Mouse (Mus musculus) Patski (cell line): ENCODE measurements around the gene Ascc1. TPM values are rescaled to one million over a fixed set of nuclear protein-coding genes. Genes with fewer than 3 reads are reported as not detected.
A peak's percentile ranks its signal among the peaks of the same experiment; 100 is the strongest.

Experiments used
- ATAC-seq: fragments of 100-300 bp; one replicate; pipeline ENCODE4 v1.8.0; 2021
- CTCF ChIA-PET: fragments of 350-600 bp; sonication (Branson Sonifier 250); formaldehyde crosslinking; loops from one replicate; lab custom pipeline; 2022; ENCODE audit warnings: inconsistent platforms; lab: Charles Lee
- POLR2A ChIA-PET: fragments of 350-600 bp; sonication (Branson Sonifier 250); formaldehyde crosslinking; loops from one replicate; lab custom pipeline; 2022; ENCODE audit warnings: antibody characterized with exemption, inconsistent platforms; lab: Charles Lee
- DNase-seq: peaks from one replicate; pipeline ENCODE4 v3.0.0-alpha.2; 2011; ENCODE audit warnings: low read depth, low spot score
- H3K27me3 ChIP-seq: fragments of 371-371 bp; one replicate; pipeline ENCODE4 v1.5.1; 2021
- CTCF ChIP-seq: fragments of 100-300 bp; IDR thresholded peaks from one replicate; pipeline ENCODE4 v1.5.1; 2021
- in situ Hi-C: fragments of 300-500 bp; cut with MboI; formaldehyde crosslinking; loops from 3 replicates; pipeline ENCODE4 v1.11.1; 2018; ENCODE audit warnings: low pct_unique_long_range_greater_than_20kb, mixed read lengths
- polyA plus RNA-seq: library from polyadenylated mRNA; unstranded; gene quantifications from one replicate; pipeline ENCODE4 v1.2.3, GENCODE M21; 2021

Gene Ascc1
- polyA plus RNA-seq, 1 experiment from 2014 or later: 34.4 TPM

- in situ Hi-C loops: no loop called here
- DNase-seq: no peak
- ChIA-PET POLR2A (no interaction called here), CTCF (interaction anchor here (1.8 kb wide), 1 partner anchor 9 kb away, joined by 3 read pairs; no protein-coding TSS in a partner anchor)
- TF ChIP-seq CTCF: no peak
- no peaks in the 10 kb centered on the region for H3K27me3 ChIP-seq
- ATAC-seq: no peak
Observed at GRCm38 (mm10) chr10:60084065-60084464, 81.5 kb downstream of the Ascc1 start.

GRCm38 (mm10) chr10:60092311-60092710, 89.7 kb downstream of the Ascc1 start:
- ATAC-seq (no peak), DNase-seq (no peak)
- H3K27me3 ChIP-seq: no peaks in the 10 kb centered on the region
- ChIA-PET CTCF (interaction anchor here (1.1 kb wide), 1 partner anchor 8 kb away, joined by 3 read pairs; no protein-coding TSS in a partner anchor), POLR2A (no interaction called here)
- in situ Hi-C loops: no loop called here
- no peak for TF ChIP-seq CTCF

GRCm38 (mm10) chr10:60093751-60094150, 91.1 kb downstream of the Ascc1 start:
- H3K27me3 ChIP-seq: no peaks in the 10 kb centered on the region
- in situ Hi-C loops: no loop called here
- no peak for DNase-seq
- ChIA-PET CTCF (no interaction called here), POLR2A (no interaction called here)
- TF ChIP-seq CTCF: no peak
- no peak for ATAC-seq

GRCm38 (mm10) chr10:60095558-60095957, 93.0 kb downstream of the Ascc1 start:
- ATAC-seq (no peak), DNase-seq (no peak)
- CTCF ChIA-PET: interaction anchor here (2.1 kb wide), 1 partner anchor 9 kb away, joined by 7 read pairs; no protein-coding TSS in a partner anchor
- POLR2A ChIA-PET: interaction anchor here (1.1 to 1.2 kb wide), 2 partner anchors 20 to 48 kb away, joined by 3 read pairs; no protein-coding TSS in a partner anchor
- no peaks in the 10 kb centered on the region for H3K27me3 ChIP-seq
- in situ Hi-C loops: no loop called here
- no peak for TF ChIP-seq CTCF

GRCm38 (mm10) chr10:60096302-60096701, 93.7 kb downstream of the Ascc1 start:
- H3K27me3 ChIP-seq: no peaks in the 10 kb centered on the region
- in situ Hi-C loops: no loop called here
- ATAC-seq (peak; percentile 31), DNase-seq (peak; percentile 51)
- ChIA-PET CTCF (interaction anchor here (0.8 to 2.1 kb wide), 2 partner anchors 10 to 72 kb away, joined by 3 to 7 read pairs; no protein-coding TSS in a partner anchor), POLR2A (interaction anchor here (0.7 to 1.2 kb wide), 4 partner anchors 19 to 456 kb away, joined by 3 to 4 read pairs (median 3); no protein-coding TSS in a partner anchor)
- TF ChIP-seq CTCF: no peak

- in situ Hi-C loops: no loop called here
- POLR2A ChIA-PET: interaction anchor here (0.7 kb wide), 1 partner anchor 457 kb away, joined by 4 read pairs; no protein-coding TSS in a partner anchor
- no peak for ATAC-seq
- no peak for DNase-seq
- H3K27me3 ChIP-seq: no peaks in the 10 kb centered on the region
- TF ChIP-seq CTCF: no peak
- CTCF ChIA-PET: interaction anchor here (2.1 kb wide), 1 partner anchor 11 kb away, joined by 7 read pairs; no protein-coding TSS in a partner anchor
Observed at GRCm38 (mm10) chr10:60097146-60097545, 94.5 kb downstream of the Ascc1 start.

GRCm38 (mm10) chr10:60097774-60098173, 95.2 kb downstream of the Ascc1 start:
- POLR2A ChIA-PET: no interaction called here
- in situ Hi-C loops: no loop called here
- TF ChIP-seq CTCF: no peak
- no peak for ATAC-seq
- DNase-seq: no peak
- H3K27me3 ChIP-seq: no peaks in the 10 kb centered on the region
- CTCF ChIA-PET: interaction anchor here (2.1 kb wide), 1 partner anchor 12 kb away, joined by 7 read pairs; no protein-coding TSS in a partner anchor

- TF ChIP-seq CTCF: no peak
- DNase-seq (no peak), ATAC-seq (no peak)
- ChIA-PET POLR2A (no interaction called here), CTCF (no interaction called here)
- in situ Hi-C loops: no loop called here
- H3K27me3 ChIP-seq: peaks cover 10% of the 10 kb centered on the region
Observed at GRCm38 (mm10) chr10:60105391-60106145, 103.0 kb downstream of the Ascc1 start.

- ATAC-seq: no peak
- peaks cover 10% of the 10 kb centered on the region for H3K27me3 ChIP-seq
- POLR2A ChIA-PET: no interaction called here
- in situ Hi-C loops: no loop called here
- no peak for TF ChIP-seq CTCF
- no peak for DNase-seq
- CTCF ChIA-PET: no interaction called here
Observed at GRCm38 (mm10) chr10:60106146-60106530, 103.5 kb downstream of the Ascc1 start, which contains the start of gene Spock2. Gene Spock2, plus strand, starts transcription at chr10:60106219.

- no peak for TF ChIP-seq CTCF
- H3K27me3 ChIP-seq: peaks cover 10% of the 10 kb centered on the region
- peak; percentile 9 for ATAC-seq
- in situ Hi-C loops: no loop called here
- DNase-seq: no peak
- ChIA-PET POLR2A (no interaction called here), CTCF (no interaction called here)
Observed at GRCm38 (mm10) chr10:60106531-60107186, 104.1 kb downstream of the Ascc1 start.
